Mouse (Mus musculus) embryonic fibroblast, embryonic 13.5 days (primary cell): ENCODE data around the gene Me3.

ENCODE experiments used
- CTCF ChIP-seq: IDR thresholded peaks from 2 replicates; pipeline ENCODE4 v1.5.1; 2011; ENCODE audit warnings: mild to moderate bottlenecking, control low read depth, low read length, moderate library complexity, borderline replicate concordance; ENCODE audit not compliant: insufficient read depth
- POLR2A ChIP-seq: IDR thresholded peaks from 2 replicates; pipeline ENCODE4 v1.6.1; 2011; ENCODE audit warnings: low read depth, mild to moderate bottlenecking, control low read depth, low read length, moderate library complexity

DNA sequence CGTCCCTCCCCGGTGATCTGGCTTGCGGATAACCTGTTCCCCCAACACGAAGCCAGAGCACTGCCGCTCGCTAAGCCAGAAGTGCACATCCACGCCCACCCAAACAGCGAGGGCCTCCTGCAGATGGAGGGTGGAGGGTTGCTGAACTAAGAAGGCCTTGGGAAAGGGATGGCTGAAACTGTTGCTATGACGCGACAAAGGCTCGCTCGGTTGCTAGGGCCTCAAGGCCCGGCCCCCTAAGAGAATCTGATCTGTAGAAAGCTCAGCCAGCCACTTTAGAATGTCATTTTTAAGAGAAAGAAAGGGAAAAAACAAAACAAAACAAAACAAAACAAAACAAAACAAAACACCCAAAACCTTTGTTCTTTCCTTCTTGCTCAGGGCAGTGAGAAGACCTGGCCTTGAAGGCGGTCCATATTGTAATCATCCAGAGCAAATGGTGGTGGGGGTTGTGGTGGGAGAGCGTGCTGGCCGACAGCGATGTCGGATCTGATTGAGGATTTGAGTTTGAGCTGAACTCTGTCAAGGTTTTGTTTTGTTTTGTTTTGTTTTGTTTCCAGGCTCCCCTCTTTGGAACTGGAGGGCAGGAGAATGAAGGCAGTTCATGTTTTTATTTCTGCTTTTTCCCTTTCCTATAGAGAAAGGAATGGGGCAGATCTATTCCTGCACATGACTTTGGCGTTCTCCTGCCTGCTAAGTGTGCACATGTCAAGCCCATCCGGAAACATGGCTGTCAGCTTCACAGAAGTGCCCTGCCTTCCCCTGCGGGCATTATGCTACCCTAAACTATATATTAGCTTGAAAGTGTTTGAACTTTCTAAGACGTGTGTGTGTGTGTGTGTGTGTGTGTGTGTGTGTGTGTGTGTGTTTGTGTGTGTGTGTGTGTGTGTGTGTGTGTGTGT, 271.5 kb downstream of the Me3 start, which contains the start of gene Ccdc81:
- TF ChIP-seq CTCF = no peak
- TF ChIP-seq POLR2A = no peak
